8 mouse cellular contexts compared by ENCODE assay signal in genomic region chr12:17267316-17267715, GRCm38 (mm10). TPM values are rescaled to one million over a fixed set of nuclear protein-coding genes. Genes with fewer than 3 reads are reported as not detected.
DNase-seq lines count a peak whose midpoint lies in the region; ATAC-seq and TF ChIP-seq lines count a peak whose summit lies in the region.

No protein-coding gene starts in this region.

- H3K9me3 ChIP-seq in heart, embryonic 10.5 days, result no peaks in the 10 kb centered on the region
- H3K9me3 ChIP-seq in embryonic facial prominence, embryonic 11.5 days (replicated peaks; ENCODE audit: control insufficient read depth, low read length), result no peaks in the 10 kb centered on the region
- no peaks in the 10 kb centered on the region for H3K9me3 ChIP-seq in midbrain, postnatal 0 days (ENCODE audit: low read length)

- H3K36me3 ChIP-seq in heart, embryonic 10.5 days, result peaks cover 39% of the 10 kb centered on the region
- peaks cover 34% of the 10 kb centered on the region for H3K36me3 ChIP-seq in C2C12 (ENCODE audit: control insufficient read depth, insufficient read depth)
- peaks cover 9% of the 10 kb centered on the region; the same call in 1 of the 2 replicates for H3K36me3 ChIP-seq in embryonic facial prominence, embryonic 11.5 days (replicated peaks; ENCODE audit: control insufficient read depth, insufficient read depth, low read depth, low read length)
- peaks cover 8% of the 10 kb centered on the region for H3K36me3 ChIP-seq in midbrain, postnatal 0 days (ENCODE audit: insufficient read depth, low read length)

- WGBS in heart, embryonic 10.5 days, result 16% methylated on average over 4 of the region's 4 CpGs
- 30% methylated on average over 4 of the region's 4 CpGs for WGBS in embryonic facial prominence, embryonic 11.5 days
- 6% methylated on average over 4 of the region's 4 CpGs for WGBS in midbrain, postnatal 0 days

- DNase-seq in heart, embryonic 10.5 days (ENCODE audit: low spot score), result no peak
- DNase-seq in heart, postnatal 4 days, result no peak
- DNase-seq in embryonic facial prominence, embryonic 11.5 days (ENCODE audit: low spot score), result no peak
- peak; percentile 69 to 78 for DNase-seq in layer of hippocampus, adult 8-10 months (ENCODE audit: low spot score in 2 of 2)
- DNase-seq in midbrain, postnatal 0 days (ENCODE audit: low spot score), result no peak
- DNase-seq in spleen, postnatal 4 days (ENCODE audit: low spot score in 2 of 2), result no peak
- no peak for DNase-seq in adrenal gland, postnatal 10 days

- peaks cover 44% of the 10 kb centered on the region for H3K79me3 ChIP-seq in C2C12 (ENCODE audit: low read depth)

- no peak for ATAC-seq in embryonic facial prominence, embryonic 11.5 days (replicated peaks; ENCODE audit: insufficient number of reproducible peaks, low FRiP score, low TSS enrichment, low read depth)
- ATAC-seq in midbrain, postnatal 0 days (ENCODE audit: low FRiP score), result no peak

- peaks cover 19% of the 10 kb centered on the region for H3K4me1 ChIP-seq in heart, embryonic 10.5 days
- 0 out of 2 replicates have a peak, but pooled peaks cover 2% of the 10 kb centered on the region for H3K4me1 ChIP-seq in embryonic facial prominence, embryonic 11.5 days (ENCODE audit: control insufficient read depth, insufficient read depth, low read length)
- H3K4me1 ChIP-seq in midbrain, postnatal 0 days (ENCODE audit: insufficient read depth, low read length), result peaks cover 6% of the 10 kb centered on the region

- H3K27ac ChIP-seq in heart, embryonic 10.5 days, result peak overlapping the region; percentile 90
- no peak overlapping the region for H3K27ac ChIP-seq in embryonic facial prominence, embryonic 11.5 days (replicated peaks; ENCODE audit: low read depth, low read length)
- no peak overlapping the region for H3K27ac ChIP-seq in midbrain, postnatal 0 days (ENCODE audit: low read depth, low read length)

- no peaks in the 10 kb centered on the region for H3K27me3 ChIP-seq in heart, embryonic 10.5 days (ENCODE audit: insufficient read depth, poor library complexity, severe bottlenecking)
- H3K27me3 ChIP-seq in C2C12 (ENCODE audit: control insufficient read depth, insufficient read depth, insufficient read length), result no peaks in the 10 kb centered on the region
- no peaks in the 10 kb centered on the region for H3K27me3 ChIP-seq in embryonic facial prominence, embryonic 11.5 days (ENCODE audit: control insufficient read depth, insufficient read depth, low read length)
- no peaks in the 10 kb centered on the region for H3K27me3 ChIP-seq in midbrain, postnatal 0 days (ENCODE audit: insufficient read depth, low read length)

- peak overlapping the region; percentile 79 for H3K4me3 ChIP-seq in heart, embryonic 10.5 days
- peak overlapping the region; percentile 82 for H3K4me3 ChIP-seq in C2C12 (ENCODE audit: insufficient read depth, poor library complexity, severe bottlenecking)
- peak overlapping the region; percentile 91 for H3K4me3 ChIP-seq in embryonic facial prominence, embryonic 11.5 days (ENCODE audit: low read depth, low read length)
- peak overlapping the region; percentile 98 for H3K4me3 ChIP-seq in midbrain, postnatal 0 days (ENCODE audit: low read depth, low read length)

- no peak for TF ChIP-seq CTCF in C2C12 (IDR thresholded peaks at IDR 0.05; ENCODE audit: control insufficient read depth, insufficient read depth, insufficient read length)
- TF ChIP-seq CTCF in midbrain, postnatal 0 days (IDR thresholded peaks at IDR 0.05), result no peak

- H3K79me2 ChIP-seq in C2C12 (ENCODE audit: control insufficient read depth, insufficient read depth), result peaks cover 59% of the 10 kb centered on the region

- peak overlapping the region; percentile 69 for H3K4me2 ChIP-seq in embryonic facial prominence, embryonic 11.5 days (ENCODE audit: low read depth, low read length)
- peak overlapping the region; percentile 62 for H3K4me2 ChIP-seq in midbrain, postnatal 0 days (ENCODE audit: low read depth, low read length, poor library complexity, severe bottlenecking)

- H3K9ac ChIP-seq in embryonic facial prominence, embryonic 11.5 days (replicated peaks; ENCODE audit: low read length), result peak overlapping the region; percentile 94
- peak overlapping the region; percentile 81 for H3K9ac ChIP-seq in midbrain, postnatal 0 days (replicated peaks; ENCODE audit: low read length, poor library complexity, severe bottlenecking)

- H3ac ChIP-seq in C2C12 (ENCODE audit: control insufficient read depth, insufficient read length, low read depth), result peak overlapping the region; percentile 59

TF ChIP-seq in C2C12, 6 proteins besides CTCF, POLR2A, EP300 and RAD21:
- TF ChIP-seq CEBPB (IDR thresholded peaks at IDR 0.05; ENCODE audit: low read depth), result no peak
- TF ChIP-seq MYOG (IDR thresholded peaks at IDR 0.05; ENCODE audit: control insufficient read depth, extremely low read depth, insufficient read length), result no peak
- TF ChIP-seq MAX (IDR thresholded peaks at IDR 0.05), result no peak
- no peak for TF ChIP-seq USF1 (IDR thresholded peaks at IDR 0.05; ENCODE audit: low read depth)
- TF ChIP-seq FOSL1 (IDR thresholded peaks at IDR 0.05; ENCODE audit: insufficient read depth, low read length, poor library complexity, severe bottlenecking), result no peak
- TF ChIP-seq MYOD1 (IDR thresholded peaks at IDR 0.05; ENCODE audit: control insufficient read depth, insufficient read length, low read depth), result no peak

RNA-seq across cellular contexts. Expression of gene Pdia6, which starts 1.0 kb away (rescaled TPM):
- 595 and 738 TPM in 2 replicates for polyA plus RNA-seq in heart, embryonic 10.5 days (2016; fragmentation: Nextera tagmentation; extraction: Ambion mirVana)
- total RNA-seq in heart, postnatal 4 days (2021), result 100 to 1,000 TPM; 130 to 153 TPM
- polyA plus RNA-seq in C2C12 (2012; fragmentation: generic; extraction: Trizol), result 319 TPM
- 634 and 647 TPM in 2 replicates for polyA plus RNA-seq in embryonic facial prominence, embryonic 11.5 days (2014; fragmentation: Nextera tagmentation; extraction: Ambion mirVana)
- total RNA-seq in layer of hippocampus, adult 8-10 months (2022), result 100 to 1,000 TPM; 101 to 184 (median 146) TPM
- 85.4 and 116 TPM in 2 replicates for total RNA-seq in midbrain, postnatal 0 days (2014; rRNA removed)
- 184 and 188 TPM in 2 replicates for polyA plus RNA-seq in midbrain, postnatal 0 days (2015; fragmentation: Nextera tagmentation; extraction: Ambion mirVana)
- 100 to 1,000 TPM; 159 to 179 TPM for total RNA-seq in adrenal gland, postnatal 10 days (2021)

Comparison
In these comparisons a context has a peak if more than half of its experiments do, and no peak if none do; other contexts are left out.
1. DNase-seq: peak in layer of hippocampus, adult 8-10 months (2 of 2); none in heart, embryonic 10.5 days (single experiment), heart, postnatal 4 days (single experiment), embryonic facial prominence, embryonic 11.5 days (single experiment), midbrain, postnatal 0 days (single experiment), spleen, postnatal 4 days (0 of 2) and adrenal gland, postnatal 10 days (single experiment).
2. Peak in every context shown above with its lines, with median percentiles within 50 percentile points of each other: H3K4me3 ChIP-seq.